Mouse (Mus musculus): Measurements from ENCODE around the gene Nucb2.

GRCm38 (mm10) chr7:116518155-116518554 lies 14.0 kb downstream of the Nucb2 start:
- TF ChIP-seq GATA1 (IDR thresholded peaks at IDR 0.05; ENCODE audit: borderline replicate concordance, low read length) (no peak), FLI1 (IDR thresholded peaks at IDR 0.05; ENCODE audit: low read length) (no peak)

Measured in megakaryocyte, embryonic 14.5 days (primary cell).